Mouse (Mus musculus): Measurements from ENCODE around the gene Il15ra.
A peak's percentile ranks its signal among the peaks of the same experiment; 100 is the strongest.
"Not testable (repeated sequence)": the region's sequence is repeated elsewhere in the genome, so short reads cannot be mapped to it uniquely, and the experiment has no call there.

Gene Il15ra

DNA sequence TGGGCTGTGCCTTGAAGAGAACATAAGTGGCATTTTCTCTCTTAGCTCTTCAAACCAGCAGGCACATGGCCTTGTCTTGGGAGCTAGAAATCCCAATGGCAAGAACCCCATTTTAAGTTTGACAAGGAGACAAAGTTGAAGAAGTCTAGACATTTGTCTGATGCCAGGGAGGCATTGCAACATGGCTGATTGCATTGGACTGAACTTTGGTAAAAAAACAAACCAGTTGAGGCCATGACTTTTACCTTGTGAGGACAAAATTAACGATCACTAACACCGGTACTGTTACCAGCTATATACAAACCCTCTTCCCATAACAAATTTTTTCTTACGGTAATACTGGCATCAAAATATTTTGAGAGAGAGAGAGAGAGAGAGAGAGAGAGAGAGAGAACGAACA lies 11.7 kb upstream of the Il15ra start:
- no peak for DNase-seq (ENCODE audit: low read depth, low spot score)
- Histone ChIP-seq H3K36me3 (ENCODE audit: control insufficient read depth, insufficient read depth, low read length, poor library complexity, severe bottlenecking) (no peaks in the 10 kb centered on the region), H3K27me3 (ENCODE audit: control insufficient read depth, insufficient read depth, low read length, poor library complexity, severe bottlenecking) (no peaks in the 10 kb centered on the region)

DNA sequence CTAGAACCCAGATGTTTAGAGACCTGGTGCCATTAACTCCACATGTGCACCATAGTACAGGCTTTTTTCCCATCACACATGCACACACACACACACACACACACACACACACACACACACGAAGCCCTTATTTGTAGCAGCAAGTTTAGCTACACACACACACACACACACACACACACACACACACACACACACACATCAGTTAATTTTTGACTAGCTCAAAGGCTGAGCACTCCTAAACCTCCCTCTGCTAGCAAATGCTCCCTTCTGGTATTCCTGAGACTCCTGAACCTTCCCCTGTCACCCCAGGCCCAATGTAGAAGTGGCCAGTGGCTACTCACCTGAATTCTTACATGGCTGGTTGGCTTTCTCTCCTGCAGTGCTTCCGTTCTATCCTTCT lies 11.0 kb upstream of the Il15ra start:
- Histone ChIP-seq H3K36me3 (ENCODE audit: control insufficient read depth, insufficient read depth, low read length, poor library complexity, severe bottlenecking) (no peaks in the 10 kb centered on the region), H3K27me3 (ENCODE audit: control insufficient read depth, insufficient read depth, low read length, poor library complexity, severe bottlenecking) (no peaks in the 10 kb centered on the region)
- no peak for DNase-seq (ENCODE audit: low read depth, low spot score)

DNA sequence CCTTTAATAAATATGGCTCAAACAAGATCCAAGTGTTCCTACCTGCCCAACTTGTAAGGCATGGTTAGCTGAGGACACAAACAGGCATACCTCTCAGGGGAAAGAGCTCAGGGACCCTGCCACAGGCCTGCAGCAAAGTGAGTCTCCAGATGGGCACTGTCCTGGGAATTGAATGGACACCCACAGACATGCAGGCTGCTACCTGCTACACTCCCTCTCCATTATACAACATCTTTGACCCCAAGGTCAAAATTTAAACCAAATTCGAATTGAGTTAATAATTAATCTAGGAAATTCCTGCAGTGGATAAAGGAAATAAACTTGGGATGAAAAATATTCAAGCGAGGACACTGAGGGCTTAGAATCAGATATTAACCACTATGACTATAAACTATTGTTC lies 9.2 kb upstream of the Il15ra start:
- no peaks in the 10 kb centered on the region for H3K36me3 ChIP-seq (ENCODE audit: control insufficient read depth, insufficient read depth, low read length, poor library complexity, severe bottlenecking)
- no peak for DNase-seq (ENCODE audit: low read depth, low spot score)
- no peaks in the 10 kb centered on the region for H3K27me3 ChIP-seq (ENCODE audit: control insufficient read depth, insufficient read depth, low read length, poor library complexity, severe bottlenecking)

DNA sequence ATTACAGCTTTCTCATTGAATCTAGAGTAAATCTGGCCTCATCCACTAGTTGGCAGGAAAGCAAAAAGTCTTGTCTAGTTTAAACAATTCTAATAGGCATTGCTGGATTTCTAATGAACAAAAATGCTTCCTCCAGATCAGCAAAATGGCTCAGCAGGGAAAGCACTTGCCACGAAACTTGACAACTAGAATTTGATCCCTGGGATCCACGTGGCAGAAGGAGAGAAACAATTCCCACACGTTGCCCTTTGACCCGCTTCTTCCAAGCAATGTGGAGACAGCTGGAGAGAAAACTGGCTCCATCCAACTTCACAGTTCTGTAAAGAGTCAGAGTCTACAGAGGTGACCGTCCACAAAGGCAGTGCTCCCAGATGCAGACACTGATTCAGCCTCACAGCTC lies 6.1 kb upstream of the Il15ra start:
- no peaks in the 10 kb centered on the region for H3K27me3 ChIP-seq (ENCODE audit: control insufficient read depth, insufficient read depth, low read length, poor library complexity, severe bottlenecking)
- DNase-seq (ENCODE audit: low read depth, low spot score) = no peak
- no peaks in the 10 kb centered on the region for H3K36me3 ChIP-seq (ENCODE audit: control insufficient read depth, insufficient read depth, low read length, poor library complexity, severe bottlenecking)

DNA sequence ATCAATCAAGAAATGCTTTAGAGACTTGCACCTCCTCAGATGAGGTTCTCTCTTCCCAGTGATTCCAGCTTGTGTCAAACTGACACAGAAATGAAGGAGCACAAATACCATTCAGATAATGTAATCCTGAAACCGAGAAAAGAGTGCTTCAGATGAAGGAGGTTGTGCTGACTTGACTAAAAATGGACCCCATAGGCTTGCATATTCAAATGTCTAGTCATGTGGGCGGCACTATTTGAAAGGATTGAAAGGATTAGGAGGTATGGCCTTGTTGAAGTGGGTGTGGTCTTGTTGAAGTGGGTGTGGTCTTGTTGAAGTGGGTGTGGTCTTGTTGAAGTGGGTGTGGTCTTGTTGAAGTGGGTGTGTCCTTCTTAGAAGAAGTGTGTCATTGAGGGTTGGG lies 5.2 kb upstream of the Il15ra start:
- Histone ChIP-seq H3K27me3 (ENCODE audit: control insufficient read depth, insufficient read depth, low read length, poor library complexity, severe bottlenecking) (no peaks in the 10 kb centered on the region), H3K36me3 (ENCODE audit: control insufficient read depth, insufficient read depth, low read length, poor library complexity, severe bottlenecking) (no peaks in the 10 kb centered on the region)
- DNase-seq (ENCODE audit: low read depth, low spot score) = no peak

DNA sequence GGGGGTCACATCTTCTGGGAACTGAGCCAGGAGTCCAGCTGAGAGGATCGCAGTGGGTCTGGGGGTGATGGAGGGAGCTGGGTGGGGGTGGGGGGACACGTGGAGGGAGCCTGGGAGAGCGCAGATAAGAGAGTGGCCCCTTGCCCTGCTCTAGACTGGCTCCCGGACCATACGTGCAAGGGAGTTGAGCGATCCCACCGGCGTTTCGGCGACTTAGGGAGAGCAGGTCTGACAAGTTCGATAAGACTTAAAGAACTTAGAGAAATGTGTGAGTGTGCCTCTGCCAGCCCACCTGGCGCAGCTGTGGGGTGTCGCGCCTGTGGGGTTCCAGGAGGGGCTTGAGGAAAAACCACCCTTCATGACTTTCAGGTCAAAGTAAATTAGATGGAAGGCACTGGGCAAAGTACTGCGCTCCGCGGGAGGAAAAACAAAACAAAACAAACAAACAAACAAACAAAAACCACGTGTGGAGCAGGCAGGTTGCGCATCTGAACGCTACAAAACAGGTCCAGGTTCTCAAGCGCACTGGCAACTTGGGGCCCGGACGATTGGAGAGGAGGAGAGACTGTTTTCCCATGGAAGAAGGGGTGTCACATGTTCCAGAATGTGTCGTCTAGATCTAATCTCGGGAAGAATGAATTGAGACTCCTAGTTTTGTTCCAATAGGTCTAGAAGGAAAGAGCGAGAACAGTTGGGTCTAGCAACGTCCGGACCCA lies 1.1 kb downstream of the Il15ra start:
- DNase-seq (ENCODE audit: low read depth, low spot score) = peak; percentile 16
- Histone ChIP-seq H3K36me3 (ENCODE audit: control insufficient read depth, insufficient read depth, low read length, poor library complexity, severe bottlenecking) (no peaks in the 10 kb centered on the region), H3K27me3 (ENCODE audit: control insufficient read depth, insufficient read depth, low read length, poor library complexity, severe bottlenecking) (no peaks in the 10 kb centered on the region)

DNA sequence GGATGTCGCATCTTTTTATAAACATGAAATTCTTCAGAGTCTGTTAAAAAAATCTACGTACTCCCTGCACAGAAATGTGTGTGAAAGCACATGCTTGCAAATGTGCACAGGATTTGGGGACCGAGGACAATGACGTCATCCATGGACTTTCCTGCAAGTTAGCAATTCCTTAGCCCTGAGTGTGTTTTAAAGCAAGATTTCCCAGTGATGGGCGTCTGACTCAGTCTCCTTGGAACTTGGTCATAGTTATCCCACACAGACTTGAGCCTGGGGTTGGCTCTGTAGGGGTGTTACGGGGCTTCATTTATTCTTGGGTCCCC lies 1.6 kb downstream of the Il15ra start:
- Histone ChIP-seq H3K36me3 (ENCODE audit: control insufficient read depth, insufficient read depth, low read length, poor library complexity, severe bottlenecking) (no peaks in the 10 kb centered on the region), H3K27me3 (ENCODE audit: control insufficient read depth, insufficient read depth, low read length, poor library complexity, severe bottlenecking) (no peaks in the 10 kb centered on the region)
- no peak for DNase-seq (ENCODE audit: low read depth, low spot score)

DNA sequence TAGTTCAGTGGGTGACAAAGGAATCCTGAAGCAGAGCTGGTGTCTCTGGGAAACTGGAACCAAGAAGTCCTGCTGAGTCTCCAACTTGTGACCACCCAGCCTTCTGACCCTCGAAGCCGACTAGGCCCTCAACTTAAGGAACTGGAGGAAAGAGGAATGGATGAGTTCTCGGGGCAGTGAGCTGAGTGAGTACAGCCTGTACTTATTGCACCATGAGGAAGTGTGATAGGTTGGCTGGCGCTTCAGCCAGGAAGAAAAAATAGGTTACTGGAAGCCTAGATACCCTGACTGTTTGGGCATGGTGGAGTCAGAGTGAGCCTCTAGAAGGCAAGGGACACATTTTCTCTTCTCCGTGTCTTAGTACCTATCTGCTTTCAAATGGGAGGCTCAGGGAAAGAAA lies 3.4 kb downstream of the Il15ra start:
- no peaks in the 10 kb centered on the region for H3K36me3 ChIP-seq (ENCODE audit: control insufficient read depth, insufficient read depth, low read length, poor library complexity, severe bottlenecking)
- H3K27me3 ChIP-seq (ENCODE audit: control insufficient read depth, insufficient read depth, low read length, poor library complexity, severe bottlenecking) = no peaks in the 10 kb centered on the region
- DNase-seq (ENCODE audit: low read depth, low spot score) = peak; percentile 7

DNA sequence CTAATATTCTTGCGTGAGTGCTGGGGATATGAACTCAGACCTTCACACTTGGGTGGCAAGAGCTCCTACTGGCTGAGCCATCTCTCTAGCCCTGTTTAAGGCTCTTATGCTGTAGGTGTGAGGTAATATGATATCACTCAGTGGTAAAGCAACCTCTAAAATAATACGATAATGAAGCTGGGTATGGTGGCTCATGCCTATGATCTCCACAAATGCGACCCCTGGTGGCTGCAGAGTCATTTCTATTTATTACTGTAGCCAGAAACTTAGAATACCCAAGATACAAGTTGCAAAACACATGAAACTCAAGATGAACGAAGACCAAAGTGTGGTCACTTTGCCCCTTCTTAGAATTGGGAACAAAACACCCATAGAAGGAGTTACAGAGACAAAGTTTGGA lies 5.0 kb downstream of the Il15ra start:
- not testable (repeated sequence) for H3K27me3 ChIP-seq (ENCODE audit: control insufficient read depth, insufficient read depth, low read length, poor library complexity, severe bottlenecking); H3K36me3 ChIP-seq (ENCODE audit: control insufficient read depth, insufficient read depth, low read length, poor library complexity, severe bottlenecking)
- peak; percentile 68 for DNase-seq (ENCODE audit: low read depth, low spot score)

DNA sequence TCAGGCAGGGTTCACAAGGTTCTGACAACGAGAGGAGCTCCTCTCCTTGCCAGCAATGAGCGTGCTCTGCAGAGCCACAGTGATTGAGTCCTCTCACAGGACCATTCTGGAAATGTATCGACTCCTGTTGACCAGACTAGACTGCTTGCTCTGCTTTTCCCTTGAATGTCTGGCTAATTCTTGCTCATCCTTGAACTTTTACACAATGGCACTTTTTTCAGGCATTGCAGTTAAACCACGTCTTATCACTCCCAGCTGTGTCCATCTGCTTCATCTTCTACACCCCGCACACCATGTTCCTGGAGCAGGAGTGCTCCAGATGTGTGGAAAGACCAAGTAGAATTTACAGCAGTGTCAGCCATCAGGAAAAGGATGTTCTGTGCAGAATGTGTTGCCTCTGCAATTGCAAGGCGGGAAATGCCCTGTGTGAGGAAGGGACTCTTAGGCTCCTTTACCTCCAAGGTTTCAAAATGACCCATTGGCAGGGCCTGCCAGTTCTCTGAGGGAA lies 7.4 kb downstream of the Il15ra start:
- Histone ChIP-seq H3K27me3 (ENCODE audit: control insufficient read depth, insufficient read depth, low read length, poor library complexity, severe bottlenecking) (no peaks in the 10 kb centered on the region), H3K36me3 (ENCODE audit: control insufficient read depth, insufficient read depth, low read length, poor library complexity, severe bottlenecking) (no peaks in the 10 kb centered on the region)
- no peak for DNase-seq (ENCODE audit: low read depth, low spot score)

DNA sequence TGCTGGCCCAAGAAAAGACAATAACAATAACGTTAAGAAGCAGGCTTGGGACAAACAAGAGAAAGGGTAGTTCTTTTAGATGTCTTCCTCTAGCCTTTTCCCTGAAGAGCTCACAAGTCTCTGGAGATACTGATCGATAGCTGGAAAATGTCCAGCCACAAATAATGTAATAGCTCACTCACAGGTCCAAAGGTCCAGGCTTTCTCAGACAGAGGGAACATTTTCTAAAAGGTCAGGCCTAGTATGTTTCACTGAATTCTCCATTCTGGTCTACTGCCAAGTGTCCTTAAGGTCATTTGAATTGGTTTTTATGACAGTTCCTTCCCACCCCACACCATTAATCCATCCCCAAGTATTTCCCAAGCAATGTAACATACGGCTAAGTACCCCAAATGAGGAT lies 7.9 kb downstream of the Il15ra start:
- DNase-seq (ENCODE audit: low read depth, low spot score) = no peak

DNA sequence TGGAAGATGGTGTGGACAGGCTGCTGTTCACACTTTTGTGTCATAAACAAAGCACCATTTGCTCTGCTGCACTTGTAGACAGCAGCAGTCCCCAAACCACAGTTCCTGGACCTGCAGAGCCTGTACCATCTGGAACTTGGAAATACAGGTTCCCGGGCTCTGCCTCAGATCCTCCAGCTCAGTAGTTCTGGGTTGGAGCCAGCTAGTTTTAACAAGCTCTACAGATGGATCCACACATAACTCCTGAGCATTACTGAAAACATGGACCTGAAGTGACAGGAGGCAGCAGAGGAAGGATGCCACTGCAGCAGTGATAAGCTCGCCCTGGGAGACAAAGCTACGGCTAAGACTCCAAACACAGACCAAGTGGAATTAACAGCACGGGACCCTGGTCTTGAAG lies 9.4 kb downstream of the Il15ra start:
- Histone ChIP-seq H3K27me3 (ENCODE audit: control insufficient read depth, insufficient read depth, low read length, poor library complexity, severe bottlenecking) (no peaks in the 10 kb centered on the region), H3K36me3 (ENCODE audit: control insufficient read depth, insufficient read depth, low read length, poor library complexity, severe bottlenecking) (no peaks in the 10 kb centered on the region)
- DNase-seq (ENCODE audit: low read depth, low spot score) = no peak

More for the DNA sequence above, 7.9 kb downstream of the Il15ra start:
- no peaks in the 10 kb centered on the region for H3K27me3 ChIP-seq (ENCODE audit: control insufficient read depth, insufficient read depth, low read length, poor library complexity, severe bottlenecking)
- H3K36me3 ChIP-seq (ENCODE audit: control insufficient read depth, insufficient read depth, low read length, poor library complexity, severe bottlenecking) = no peaks in the 10 kb centered on the region

DNA sequence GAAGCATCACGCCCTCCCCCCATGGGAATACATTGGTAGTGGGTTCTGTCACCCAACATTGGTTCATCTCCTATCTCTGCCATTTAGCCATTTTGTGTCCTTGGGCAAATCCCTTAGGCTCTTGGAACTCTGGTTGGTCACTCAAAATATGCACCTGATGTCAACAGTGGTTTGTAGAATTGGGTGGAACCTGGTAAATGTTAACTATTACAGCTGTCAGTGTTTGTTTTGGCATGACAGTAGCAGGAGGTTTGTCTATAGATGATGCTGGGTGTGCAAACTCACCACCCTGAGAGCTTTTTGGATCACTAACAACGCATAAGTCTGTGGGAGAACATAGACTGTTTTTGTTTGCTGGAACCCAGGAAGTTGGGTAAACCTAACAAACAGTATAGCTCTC lies 13.5 kb downstream of the Il15ra start:
- Histone ChIP-seq H3K36me3 (ENCODE audit: control insufficient read depth, insufficient read depth, low read length, poor library complexity, severe bottlenecking) (no peaks in the 10 kb centered on the region), H3K27me3 (ENCODE audit: control insufficient read depth, insufficient read depth, low read length, poor library complexity, severe bottlenecking) (no peaks in the 10 kb centered on the region)
- no peak for DNase-seq (ENCODE audit: low read depth, low spot score)

DNA sequence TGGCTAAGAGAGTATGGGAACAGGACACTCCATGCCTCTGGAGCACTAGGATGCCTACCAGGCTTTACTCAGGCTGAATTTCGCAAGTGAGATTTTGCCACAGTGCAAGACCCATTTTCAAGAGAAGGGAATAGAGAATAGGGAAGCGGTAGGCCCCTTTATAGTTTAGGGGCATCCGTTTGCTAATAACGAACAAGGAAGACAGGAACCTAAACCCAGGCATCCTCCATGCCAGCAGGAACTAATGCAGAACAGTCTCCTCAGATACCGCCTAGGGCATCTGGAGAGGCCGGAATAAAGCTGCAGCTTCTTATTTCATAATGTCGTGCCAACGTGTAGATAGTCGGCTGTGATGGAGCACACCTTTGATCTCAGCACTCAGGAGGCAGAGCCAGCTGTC lies 17.5 kb downstream of the Il15ra start:
- Histone ChIP-seq H3K27me3 (ENCODE audit: control insufficient read depth, insufficient read depth, low read length, poor library complexity, severe bottlenecking) (no peaks in the 10 kb centered on the region), H3K36me3 (ENCODE audit: control insufficient read depth, insufficient read depth, low read length, poor library complexity, severe bottlenecking) (no peaks in the 10 kb centered on the region)
- no peak for DNase-seq (ENCODE audit: low read depth, low spot score)

DNA sequence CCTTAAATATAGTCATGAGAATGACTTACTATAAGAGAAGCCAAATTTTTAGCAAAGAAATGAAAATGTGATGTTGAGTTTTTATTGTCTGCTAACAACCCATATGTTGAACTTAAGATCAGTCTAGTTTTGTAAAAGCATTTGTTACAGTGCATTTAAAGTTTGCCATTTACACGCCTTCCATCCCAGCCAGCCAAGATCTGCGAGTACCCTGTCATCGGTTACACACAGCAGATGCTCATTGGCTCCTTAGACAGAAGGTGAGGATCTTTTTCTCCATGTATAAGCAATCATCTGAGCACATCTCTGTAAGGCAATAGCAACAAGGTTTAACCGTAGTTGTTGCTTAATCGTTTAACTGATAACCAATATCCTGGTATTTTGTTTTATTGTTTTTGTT lies 22.5 kb downstream of the Il15ra start:
- Histone ChIP-seq H3K27me3 (ENCODE audit: control insufficient read depth, insufficient read depth, low read length, poor library complexity, severe bottlenecking) (no peaks in the 10 kb centered on the region), H3K36me3 (ENCODE audit: control insufficient read depth, insufficient read depth, low read length, poor library complexity, severe bottlenecking) (no peaks in the 10 kb centered on the region)
- DNase-seq (ENCODE audit: low read depth, low spot score) = no peak

DNA sequence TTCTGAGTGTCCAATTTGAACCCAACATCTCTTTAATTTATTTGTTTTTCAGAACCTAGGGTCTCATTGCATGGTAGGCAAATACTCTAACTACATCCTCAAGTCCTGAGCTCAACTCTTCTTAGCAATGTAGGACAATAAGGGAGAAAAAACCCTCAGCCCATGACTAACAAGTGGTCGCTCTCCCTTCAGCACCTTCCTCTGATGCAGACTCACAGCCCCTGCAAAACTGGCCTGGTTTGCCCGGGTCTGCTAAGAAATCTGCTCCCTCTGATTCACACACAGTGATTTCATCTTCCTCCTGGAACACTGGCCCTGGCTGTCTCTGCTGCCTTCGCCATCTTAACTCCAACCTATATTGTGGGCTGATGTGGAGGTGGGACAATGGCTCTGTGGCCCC lies 24.0 kb downstream of the Il15ra start:
- H3K36me3 ChIP-seq (ENCODE audit: control insufficient read depth, insufficient read depth, low read length, poor library complexity, severe bottlenecking) = no peaks in the 10 kb centered on the region
- no peak for DNase-seq (ENCODE audit: low read depth, low spot score)

More for the DNA sequence above, 24.0 kb downstream of the Il15ra start:
- no peaks in the 10 kb centered on the region for H3K27me3 ChIP-seq (ENCODE audit: control insufficient read depth, insufficient read depth, low read length, poor library complexity, severe bottlenecking)
